Mouse (Mus musculus) forebrain, embryonic 11.5 days (tissue): ENCODE data around the gene Elp1. TPM values are rescaled to one million over a fixed set of nuclear protein-coding genes. Genes with fewer than 3 reads are reported as not detected.

Experiments
- ATAC-seq: fragments of 200-750 bp; cut with Nextera tagmentation; replicated peaks from 2 replicates; pipeline ENCODE4 v1.8.0; 2017; ENCODE audit warnings: moderate TSS enrichment; ENCODE audit not compliant: low FRiP score
- DNase-seq: peaks from one replicate; pipeline ENCODE4 v3.0.0-alpha.2; 2017; ENCODE audit warnings: low spot score
- H3K27ac ChIP-seq: fragments of 300-500 bp; sonication (generic); 2 replicates; pipeline ENCODE4 v1.5.1; 2014; ENCODE audit warnings: low read depth, low read length
- H3K27me3 ChIP-seq: fragments of 300-500 bp; sonication (generic); 2 replicates; pipeline ENCODE4 v1.6.1; 2014; ENCODE audit warnings: mild to moderate bottlenecking, low read length, mixed read lengths; ENCODE audit not compliant: control insufficient read depth, insufficient read depth
- H3K36me3 ChIP-seq: fragments of 300-500 bp; sonication (generic); 2 replicates; pipeline ENCODE4 v1.6.1; 2014; ENCODE audit warnings: mild to moderate bottlenecking, low read length, moderate library complexity, mixed read lengths; ENCODE audit not compliant: control insufficient read depth, insufficient read depth
- H3K4me1 ChIP-seq: fragments of 300-500 bp; sonication (generic); replicated peaks from 2 replicates; pipeline ENCODE4 v1.6.1; 2014; ENCODE audit warnings: low read length, mixed read lengths; ENCODE audit not compliant: control insufficient read depth, insufficient read depth
- H3K4me2 ChIP-seq: fragments of 300-500 bp; sonication (generic); 2 replicates; pipeline ENCODE4 v1.6.1; 2014; ENCODE audit warnings: low read depth, mild to moderate bottlenecking, low read length, moderate library complexity, mixed read lengths; ENCODE audit not compliant: severe bottlenecking
- H3K4me3 ChIP-seq: fragments of 300-500 bp; sonication (generic); 2 replicates; pipeline ENCODE4 v1.5.1; 2014; ENCODE audit warnings: low read depth, low read length
- H3K9ac ChIP-seq: fragments of 300-500 bp; sonication (generic); 2 replicates; pipeline ENCODE4 v1.6.1; 2014; ENCODE audit warnings: low read length
- H3K9me3 ChIP-seq: fragments of 300-500 bp; sonication (generic); 2 replicates; pipeline ENCODE4 v1.6.1; 2016; ENCODE audit warnings: low read length, mixed read lengths; ENCODE audit not compliant: control insufficient read depth
- WGBS: fragments of 180-500 bp; shearing (Covaris S2); extraction: QIAGEN DNeasy Blood & Tissue Kit; methylation state at CpG from one replicate; pipeline ENCODE4 v1.1.7; 2014; 5-methylcytosine and 5-hydroxymethylcytosine counted together
- polyA plus RNA-seq: library from polyadenylated mRNA; unstranded; fragments of >200 nt; fragmentation: Nextera tagmentation; extraction: Ambion mirVana; gene quantifications from 2 replicates; pipeline ENCODE4 v1.2.1, GENCODE M21; 2014

Gene Elp1
- polyA plus RNA-seq, 1 experiment from 2014 or later, result 111 TPM

- Histone ChIP-seq H3K4me1 (no peaks in the 10 kb centered on the region), H3K9me3 (no peaks in the 10 kb centered on the region), H3K27ac (no peak overlapping the region), H3K27me3 (no peaks in the 10 kb centered on the region), H3K36me3 (no peaks in the 10 kb centered on the region), H3K4me2 (no peak overlapping the region), H3K9ac (no peak overlapping the region), H3K4me3 (no peak overlapping the region)
- DNase-seq, result no peak
- no peak for ATAC-seq
- WGBS, result 65% methylated on average over 5 of the region's 5 CpGs
These were observed 85.3 kb downstream of the Elp1 start for GRCm38 (mm10) chr4:56716801-56717200.

GRCm38 (mm10) chr4:56713155-56713554 lies 89.0 kb downstream of the Elp1 start:
- Histone ChIP-seq H3K27ac (no peak overlapping the region), H3K4me2 (no peak overlapping the region), H3K9me3 (no peaks in the 10 kb centered on the region), H3K4me1 (no peaks in the 10 kb centered on the region), H3K27me3 (no peaks in the 10 kb centered on the region), H3K36me3 (no peaks in the 10 kb centered on the region), H3K9ac (no peak overlapping the region), H3K4me3 (no peak overlapping the region)
- DNase-seq, result no peak
- ATAC-seq, result no peak
- 86% methylated on average over 3 of the region's 3 CpGs for WGBS

- 3% methylated on average over 10 of the region's 10 CpGs for WGBS
- H3K4me2 ChIP-seq, result peak overlapping the region; percentile 21; the same call in 1 of the 2 replicates
- no peaks in the 10 kb centered on the region for H3K9me3 ChIP-seq
- no peaks in the 10 kb centered on the region for H3K27me3 ChIP-seq
- no peaks in the 10 kb centered on the region for H3K36me3 ChIP-seq
- peak overlapping the region; percentile 33; the same call in 1 of the 2 replicates for H3K9ac ChIP-seq
- H3K27ac ChIP-seq, result no peak overlapping the region
- DNase-seq, result no peak
- H3K4me3 ChIP-seq, result no peak overlapping the region
- no peak for ATAC-seq
- H3K4me1 ChIP-seq, result no peaks in the 10 kb centered on the region; the same call in 1 of the 2 replicates
These were observed 99.9 kb downstream of the Elp1 start for GRCm38 (mm10) chr4:56702234-56702633.

Other genes with a start within 250 kb of the Elp1 start
- gene Gm26657, start 62.3 kb downstream of the Elp1 start, polyA plus RNA-seq, result not detected in 2 replicates
- gene Actl7b, start 60.9 kb downstream of the Elp1 start, polyA plus RNA-seq, result 0.19 TPM in 1 of 2 replicates, not detected in the other
- 0.12 TPM in 1 of 2 replicates, not detected in the other for gene Actl7a, start 58.9 kb downstream of the Elp1 start, polyA plus RNA-seq
- 28.3 and 30.8 TPM in 2 replicates for gene Fam206a, start within 50 bp of the Elp1 start, polyA plus RNA-seq
- gene Ctnnal1, start 62.9 kb upstream of the Elp1 start, polyA plus RNA-seq, result 30.5 and 36.8 TPM in 2 replicates
- 9.5 and 12.7 TPM in 2 replicates for gene Tmem245, start 145.1 kb upstream of the Elp1 start, polyA plus RNA-seq
- 5.3 and 5.4 TPM in 2 replicates for gene Frrs1l, start 188.1 kb upstream of the Elp1 start, polyA plus RNA-seq